Mouse (Mus musculus): Measurements from ENCODE around the gene Naaa. TPM values are rescaled to one million over a fixed set of nuclear protein-coding genes. Genes with fewer than 3 reads are reported as not detected.

Gene Naaa
- polyA plus RNA-seq, 1 experiment from 2014 or later: 6.6 TPM

DNA sequence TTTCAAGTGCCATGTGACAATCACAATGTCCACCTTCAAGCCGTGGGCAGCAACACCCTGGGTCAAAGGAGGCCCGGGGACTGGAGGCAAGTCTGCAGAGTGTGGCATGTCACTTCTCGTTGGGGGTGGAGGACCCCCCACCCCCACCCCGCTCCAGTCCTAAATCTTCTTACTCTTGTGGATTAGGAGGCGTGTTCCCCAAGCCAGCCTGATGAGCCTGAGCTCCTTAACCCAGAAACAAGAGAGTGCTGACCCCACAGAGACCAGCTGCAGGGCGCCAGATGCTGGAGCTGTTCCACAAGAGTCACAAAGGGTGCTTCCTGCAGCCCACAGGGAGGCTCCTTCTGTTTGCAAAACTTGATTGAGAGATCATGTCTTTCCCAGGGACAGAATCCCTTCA, 21.8 kb downstream of the Naaa start, which contains the start of gene Ppef2:
TSS of gene Ppef2 (minus strand) at position 61 of the 400 bp plus-strand sequence.
- 31% methylated on average over 6 of the region's 6 CpGs for WGBS
- peaks cover 10% of the 10 kb centered on the region; the same call in 1 of the 2 replicates for H3K27me3 ChIP-seq (replicated peaks)
- no peak within 1 kb of the TSS for H3K27ac ChIP-seq (ENCODE audit: poor library complexity, severe bottlenecking)

DNA sequence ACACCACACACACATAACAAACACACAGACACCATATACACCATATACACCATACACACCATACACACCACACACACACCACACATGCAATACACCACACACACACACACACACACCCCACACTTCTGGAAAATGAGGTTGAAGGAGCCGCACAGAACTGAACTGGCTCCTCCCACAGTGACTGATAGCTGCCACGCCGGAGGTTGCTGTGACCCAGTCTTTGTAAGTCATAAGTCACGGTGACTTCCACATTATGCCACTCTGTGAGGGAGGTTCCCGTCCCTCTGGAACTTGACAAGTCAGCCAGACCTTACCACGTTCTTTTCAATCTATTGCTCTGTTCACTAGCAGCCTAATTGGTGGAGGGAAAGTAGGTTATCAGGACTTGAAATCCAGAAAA, 23.5 kb downstream of the Naaa start:
- Histone ChIP-seq H3K9me3 (replicated peaks) (no peaks in the 10 kb centered on the region; the same call in none of the 2 replicates), H3K4me1 (replicated peaks) (peaks cover 15% of the 10 kb centered on the region; the same call in 1 of the 2 replicates), H3K9ac (no peak overlapping the region), H3K27ac (ENCODE audit: poor library complexity, severe bottlenecking) (no peak overlapping the region), H3K4me2 (no peak overlapping the region), H3K36me3 (no peaks in the 10 kb centered on the region), H3K4me3 (no peak overlapping the region), H3K27me3 (replicated peaks) (peaks cover 10% of the 10 kb centered on the region; the same call in 1 of the 2 replicates)
- WGBS: 64% methylated on average over 6 of the region's 6 CpGs
- no peak for ATAC-seq (ENCODE audit: insufficient number of reproducible peaks, low FRiP score)

More for the DNA sequence above, 21.8 kb downstream of the Naaa start, which contains the start of gene Ppef2:
- no peak within 1 kb of the TSS for H3K4me3 ChIP-seq
- H3K36me3 ChIP-seq: no peaks in the 10 kb centered on the region
- no peaks in the 10 kb centered on the region for H3K9me3 ChIP-seq (replicated peaks)
- no peak within 1 kb of the TSS for H3K4me2 ChIP-seq
- peaks cover 15% of the 10 kb centered on the region; the same call in 1 of the 2 replicates for H3K4me1 ChIP-seq (replicated peaks)
- ATAC-seq (ENCODE audit: insufficient number of reproducible peaks, low FRiP score): no peak
- no peak within 1 kb of the TSS for H3K9ac ChIP-seq

DNA sequence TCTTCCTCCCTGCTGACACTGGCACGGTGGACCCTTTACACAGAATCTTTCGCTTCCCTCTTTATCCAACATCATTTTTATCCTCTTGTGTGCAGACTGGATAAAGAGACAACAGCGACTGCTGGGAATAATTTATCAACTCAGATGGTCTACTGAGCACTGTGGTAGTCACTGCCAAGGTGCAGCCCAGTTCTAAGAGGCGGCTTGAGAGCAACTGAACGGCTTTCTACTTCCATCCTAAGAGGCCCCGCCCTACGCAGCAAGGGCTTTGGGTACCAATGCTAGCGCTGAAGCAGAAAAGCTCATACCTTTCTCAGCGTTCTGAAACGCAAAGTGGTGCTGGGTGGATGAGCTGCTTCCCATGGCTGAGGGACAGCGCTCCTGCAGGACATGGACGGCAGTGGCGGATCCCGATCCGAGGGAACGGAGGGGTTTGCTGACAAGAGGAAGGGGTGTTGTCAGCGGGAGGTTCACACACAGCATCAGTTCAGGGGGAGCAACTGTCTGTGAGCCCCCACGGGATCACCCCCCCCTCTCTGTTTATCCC, 25.1 kb downstream of the Naaa start:
- Histone ChIP-seq H3K27me3 (replicated peaks) (peaks cover 10% of the 10 kb centered on the region; the same call in 1 of the 2 replicates), H3K36me3 (no peaks in the 10 kb centered on the region), H3K4me1 (replicated peaks) (0 out of 2 replicates have a peak, but pooled peaks cover 15% of the 10 kb centered on the region), H3K9ac (no peak overlapping the region), H3K9me3 (replicated peaks) (peaks cover 3% of the 10 kb centered on the region), H3K4me3 (no peak overlapping the region), H3K4me2 (peak overlapping the region; percentile 39), H3K27ac (ENCODE audit: poor library complexity, severe bottlenecking) (no peak overlapping the region)
- no peak for ATAC-seq (ENCODE audit: insufficient number of reproducible peaks, low FRiP score)
- 19% methylated on average over 18 of the region's 18 CpGs for WGBS

DNA sequence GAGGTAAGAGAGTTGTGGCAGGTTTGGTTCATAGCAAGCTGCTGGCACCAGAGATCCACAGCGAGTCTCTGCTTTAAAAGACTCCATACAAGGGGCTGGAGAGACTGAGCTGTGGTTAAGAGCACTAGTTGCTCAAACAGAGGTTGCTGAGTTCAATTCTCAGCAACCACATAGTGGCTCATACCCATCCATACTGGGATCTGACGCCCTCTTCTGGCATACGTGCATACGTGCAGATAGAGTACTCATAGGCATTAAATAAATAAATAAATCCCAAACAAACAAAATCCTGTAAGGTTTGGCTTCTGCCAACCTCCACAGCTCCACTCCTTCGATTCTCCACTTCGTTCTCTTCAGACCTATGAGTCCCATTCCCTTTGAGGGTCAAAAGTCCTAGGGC, 25.9 kb downstream of the Naaa start:
- Histone ChIP-seq H3K4me1 (replicated peaks) (0 out of 2 replicates have a peak, but pooled peaks cover 7% of the 10 kb centered on the region), H3K9me3 (replicated peaks) (peaks cover 3% of the 10 kb centered on the region), H3K27me3 (replicated peaks) (peaks cover 10% of the 10 kb centered on the region; the same call in 1 of the 2 replicates), H3K4me2 (no peak overlapping the region), H3K27ac (ENCODE audit: poor library complexity, severe bottlenecking) (no peak overlapping the region), H3K9ac (no peak overlapping the region), H3K36me3 (no peaks in the 10 kb centered on the region), H3K4me3 (no peak overlapping the region)
- no peak for ATAC-seq (ENCODE audit: insufficient number of reproducible peaks, low FRiP score)
- WGBS: 82% methylated on average over 6 of the region's 6 CpGs

DNA sequence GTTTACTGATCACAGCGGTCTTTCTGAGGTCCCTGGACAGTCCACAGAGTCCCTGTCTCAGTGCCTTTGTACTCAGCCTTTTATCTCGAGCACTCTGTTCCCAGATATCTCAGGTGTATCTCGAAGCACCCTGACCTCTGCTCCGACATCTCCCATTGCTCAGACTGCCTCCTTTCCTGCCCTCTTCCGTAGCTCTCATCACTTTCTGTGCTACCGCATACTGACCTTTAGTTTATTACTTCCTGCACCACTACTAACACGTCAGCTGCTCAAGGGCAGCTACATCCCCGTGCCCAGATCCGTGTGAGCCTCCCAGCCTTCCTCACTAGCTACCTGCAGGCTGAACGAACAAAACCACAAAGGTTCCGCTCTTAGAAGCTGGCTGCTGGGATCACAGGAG, 29.4 kb downstream of the Naaa start:
- H3K9ac ChIP-seq: no peak overlapping the region
- ATAC-seq (ENCODE audit: insufficient number of reproducible peaks, low FRiP score): no peak
- H3K36me3 ChIP-seq: no peaks in the 10 kb centered on the region
- H3K27ac ChIP-seq (ENCODE audit: poor library complexity, severe bottlenecking): no peak overlapping the region
- no peak overlapping the region for H3K4me2 ChIP-seq
- 0 out of 2 replicates have a peak, but pooled peaks cover 3% of the 10 kb centered on the region for H3K4me1 ChIP-seq (replicated peaks)
- H3K4me3 ChIP-seq: no peak overlapping the region
- 72% methylated on average over 11 of the region's 11 CpGs for WGBS
- peaks cover 3% of the 10 kb centered on the region for H3K9me3 ChIP-seq (replicated peaks)
- H3K27me3 ChIP-seq (replicated peaks): peaks cover 6% of the 10 kb centered on the region; the same call in 1 of the 2 replicates

DNA sequence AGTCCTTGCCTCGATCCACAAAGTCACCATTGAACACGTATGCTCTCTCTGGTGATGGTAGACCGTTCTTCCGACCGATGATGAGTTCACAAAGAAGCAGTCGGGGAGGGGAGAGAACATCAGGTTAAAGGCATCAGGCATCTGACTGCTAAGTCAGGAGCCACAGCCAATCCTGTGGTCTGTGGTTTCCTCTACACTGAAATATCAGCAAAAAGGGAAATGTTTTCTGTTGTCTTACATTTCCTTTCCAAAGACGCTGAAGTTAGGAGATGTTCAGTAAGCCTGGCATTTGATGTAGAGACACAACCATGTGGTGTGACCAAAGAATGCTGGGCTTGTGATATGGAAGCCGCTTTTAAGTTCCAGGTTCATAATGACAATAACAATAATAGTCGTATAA, 32.5 kb downstream of the Naaa start:
- Histone ChIP-seq H3K36me3 (no peaks in the 10 kb centered on the region), H3K9ac (no peak overlapping the region), H3K9me3 (replicated peaks) (peaks cover 3% of the 10 kb centered on the region), H3K27ac (ENCODE audit: poor library complexity, severe bottlenecking) (no peak overlapping the region), H3K27me3 (replicated peaks) (no peaks in the 10 kb centered on the region; the same call in 1 of the 2 replicates), H3K4me2 (no peak overlapping the region), H3K4me3 (no peak overlapping the region), H3K4me1 (replicated peaks) (no peaks in the 10 kb centered on the region)
- ATAC-seq (ENCODE audit: insufficient number of reproducible peaks, low FRiP score): no peak
- 80% methylated on average over 9 of the region's 9 CpGs for WGBS

DNA sequence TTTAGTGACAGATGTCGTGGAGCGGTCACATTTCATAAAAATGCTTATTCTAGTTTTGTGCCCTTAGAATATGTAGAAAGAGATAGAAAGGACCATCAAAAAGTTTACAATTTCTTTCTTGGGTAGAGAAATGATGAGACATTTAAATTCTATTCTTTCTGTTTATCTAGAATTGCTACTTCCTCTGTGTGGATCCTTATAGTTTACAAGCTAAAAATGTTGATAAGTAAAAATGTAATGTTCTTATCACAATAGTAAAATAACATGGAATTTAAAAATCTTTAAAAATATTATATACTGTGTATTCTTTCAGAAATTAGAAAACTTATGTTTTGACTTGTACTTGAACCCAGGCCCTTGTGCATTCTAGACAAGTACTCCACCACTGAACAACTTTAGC, 33.1 kb downstream of the Naaa start:
- no peak overlapping the region for H3K4me3 ChIP-seq
- no peaks in the 10 kb centered on the region for H3K4me1 ChIP-seq (replicated peaks)
- peaks cover 3% of the 10 kb centered on the region; the same call in 1 of the 2 replicates for H3K9me3 ChIP-seq (replicated peaks)
- no peak overlapping the region for H3K27ac ChIP-seq (ENCODE audit: poor library complexity, severe bottlenecking)
- no peaks in the 10 kb centered on the region for H3K36me3 ChIP-seq
- ATAC-seq (ENCODE audit: insufficient number of reproducible peaks, low FRiP score): no peak
- 91% methylated on average over 2 of the region's 2 CpGs for WGBS
- no peaks in the 10 kb centered on the region; the same call in 1 of the 2 replicates for H3K27me3 ChIP-seq (replicated peaks)
- H3K9ac ChIP-seq: no peak overlapping the region
- H3K4me2 ChIP-seq: no peak overlapping the region

DNA sequence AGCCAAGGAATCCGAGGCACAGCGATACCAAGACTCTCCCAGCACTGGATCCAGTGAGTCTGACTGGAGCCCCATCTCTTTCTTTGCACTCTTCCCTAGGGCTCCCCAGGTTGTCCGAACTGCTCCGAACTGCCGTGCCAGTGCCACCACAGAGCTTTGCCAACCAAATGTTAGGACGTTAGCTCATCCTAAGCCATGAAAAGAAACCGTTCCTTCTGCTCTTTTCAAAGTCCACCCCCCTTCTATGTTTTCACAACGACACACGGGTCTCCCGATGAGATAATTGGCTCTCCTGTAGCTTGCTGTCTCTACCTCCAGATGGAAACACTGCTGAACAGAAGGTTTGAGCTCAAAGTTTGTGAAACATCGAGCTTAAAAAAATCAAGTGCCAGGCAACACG, 37.2 kb downstream of the Naaa start:
- WGBS: 90% methylated on average over 12 of the region's 12 CpGs
- Histone ChIP-seq H3K4me2 (no peak overlapping the region), H3K36me3 (no peaks in the 10 kb centered on the region), H3K27me3 (replicated peaks) (peaks cover 4% of the 10 kb centered on the region), H3K9me3 (replicated peaks) (no peaks in the 10 kb centered on the region), H3K4me1 (replicated peaks) (no peaks in the 10 kb centered on the region), H3K27ac (ENCODE audit: poor library complexity, severe bottlenecking) (no peak overlapping the region), H3K9ac (no peak overlapping the region), H3K4me3 (no peak overlapping the region)
- no peak for ATAC-seq (ENCODE audit: insufficient number of reproducible peaks, low FRiP score)

DNA sequence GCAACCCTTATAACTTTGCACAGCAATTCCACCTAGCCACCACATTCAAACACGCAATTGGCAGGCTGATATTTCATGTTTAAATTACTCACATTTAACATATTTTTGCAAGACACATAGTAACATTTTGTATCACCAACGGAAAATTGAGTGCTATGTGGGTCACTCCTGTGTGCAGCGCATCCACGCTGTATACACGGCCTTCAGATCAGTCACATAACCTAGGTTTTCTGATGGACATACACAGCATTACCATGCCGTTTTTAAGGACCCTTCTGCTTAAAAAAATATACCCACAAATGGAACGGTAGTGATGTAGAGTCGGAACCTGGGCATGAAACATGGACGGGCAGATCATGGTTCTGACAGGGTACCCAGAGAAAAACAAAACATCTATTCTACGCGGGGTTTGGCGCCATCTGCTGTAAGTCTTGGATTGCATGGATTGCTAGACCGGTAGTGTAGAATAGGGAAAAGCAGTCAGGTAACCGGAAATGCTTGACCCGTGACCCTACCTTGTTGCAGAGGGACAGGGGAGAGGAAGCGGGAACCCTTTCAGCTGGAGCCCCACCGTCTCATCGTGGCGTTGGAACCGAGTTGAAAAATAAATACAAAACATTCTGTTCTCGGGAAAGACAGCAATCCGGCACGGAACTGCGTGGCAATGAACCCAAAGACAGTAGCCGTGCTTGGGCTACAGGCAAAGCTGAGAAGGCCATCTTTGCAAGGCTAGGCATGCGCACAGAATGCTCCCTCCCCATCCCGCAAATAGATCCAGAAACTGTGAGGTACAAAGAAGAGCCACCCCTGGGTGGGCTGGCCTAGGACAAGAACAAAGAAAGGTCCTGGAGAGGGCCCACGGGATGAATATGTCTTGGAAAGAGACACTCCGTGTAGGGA, 38.4 kb downstream of the Naaa start:
- no peak overlapping the region; the same call in 1 of the 2 replicates for H3K4me3 ChIP-seq
- no peak for ATAC-seq (ENCODE audit: insufficient number of reproducible peaks, low FRiP score)
- WGBS: 38% methylated on average over 29 of the region's 29 CpGs

DNA sequence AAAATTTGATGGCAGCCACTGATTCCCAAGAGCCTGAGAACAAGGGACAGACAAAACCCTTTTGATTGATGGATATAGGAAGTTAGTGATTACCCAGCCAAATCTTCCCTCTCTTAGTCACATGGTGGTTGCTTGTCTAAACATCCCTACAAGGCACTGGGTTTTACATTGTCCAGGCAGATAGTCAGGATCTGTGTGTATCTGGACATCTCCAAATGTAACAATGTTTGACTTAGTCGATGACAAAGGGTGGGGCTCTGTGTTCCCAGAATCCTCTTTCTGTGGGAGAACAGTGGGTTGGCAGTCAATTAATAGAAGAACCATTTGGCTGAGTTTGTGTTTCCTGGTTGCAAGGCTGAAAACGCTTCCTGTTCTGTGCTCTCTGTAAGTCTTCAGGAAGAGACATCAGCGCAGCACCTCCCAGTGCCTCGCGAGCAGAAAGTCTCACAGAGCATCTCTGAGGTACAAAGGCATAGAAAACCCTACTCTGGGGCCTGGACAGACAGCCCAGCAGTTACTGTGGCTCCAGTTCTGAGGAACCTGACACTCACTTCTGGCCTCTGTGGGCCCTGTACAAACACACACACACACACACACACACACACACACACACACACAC, 42.9 kb downstream of the Naaa start:
- Histone ChIP-seq H3K9ac (no peak overlapping the region), H3K4me1 (replicated peaks) (no peaks in the 10 kb centered on the region), H3K36me3 (no peaks in the 10 kb centered on the region), H3K27me3 (replicated peaks) (peaks cover 8% of the 10 kb centered on the region), H3K27ac (ENCODE audit: poor library complexity, severe bottlenecking) (no peak overlapping the region), H3K4me2 (no peak overlapping the region), H3K4me3 (no peak overlapping the region), H3K9me3 (replicated peaks) (no peaks in the 10 kb centered on the region)
- ATAC-seq (ENCODE audit: insufficient number of reproducible peaks, low FRiP score): no peak
- 35% methylated on average over 5 of the region's 5 CpGs for WGBS

More for the DNA sequence above, 38.4 kb downstream of the Naaa start:
- Histone ChIP-seq H3K27me3 (replicated peaks) (peaks cover 4% of the 10 kb centered on the region), H3K9me3 (replicated peaks) (no peaks in the 10 kb centered on the region), H3K4me1 (replicated peaks) (no peaks in the 10 kb centered on the region), H3K27ac (ENCODE audit: poor library complexity, severe bottlenecking) (no peak overlapping the region), H3K36me3 (no peaks in the 10 kb centered on the region), H3K9ac (no peak overlapping the region), H3K4me2 (peak overlapping the region; percentile 55)

DNA sequence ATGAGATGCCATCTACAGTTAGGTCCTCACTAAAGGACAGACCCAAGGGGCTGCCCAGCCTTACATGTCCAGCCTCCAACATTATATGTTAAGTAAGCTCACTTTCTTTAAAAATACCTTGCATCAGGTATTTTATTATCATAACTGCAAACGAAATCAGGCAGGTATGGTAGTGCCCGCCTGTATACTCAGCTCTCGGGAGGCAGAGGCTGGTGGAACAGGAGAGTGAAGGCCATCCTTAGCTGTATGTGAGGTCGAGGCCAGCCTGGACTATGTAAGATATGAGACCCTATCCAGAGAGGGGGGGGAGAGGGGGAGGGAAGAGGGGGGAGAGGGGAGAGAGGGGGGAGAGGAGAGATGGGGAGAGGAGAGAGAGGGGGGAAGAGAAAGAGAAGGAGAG, 44.6 kb downstream of the Naaa start:
- ATAC-seq (ENCODE audit: insufficient number of reproducible peaks, low FRiP score): no peak
- H3K27me3 ChIP-seq (replicated peaks): 0 out of 2 replicates have a peak, but pooled peaks cover 4% of the 10 kb centered on the region
- WGBS: 75% methylated on average over 4 of the region's 4 CpGs
- no peaks in the 10 kb centered on the region for H3K9me3 ChIP-seq (replicated peaks)
- no peak overlapping the region for H3K9ac ChIP-seq
- no peaks in the 10 kb centered on the region for H3K36me3 ChIP-seq
- no peak overlapping the region for H3K4me3 ChIP-seq
- no peak overlapping the region for H3K27ac ChIP-seq (ENCODE audit: poor library complexity, severe bottlenecking)
- H3K4me2 ChIP-seq: no peak overlapping the region
- H3K4me1 ChIP-seq (replicated peaks): no peaks in the 10 kb centered on the region
